Mouse (Mus musculus) heart, adult 9 months (tissue): ENCODE data around the gene Sptlc2.
"Not testable (repeated sequence)": the region's sequence is repeated elsewhere in the genome, so short reads cannot be mapped to it uniquely, and the experiment has no call there.

Experiments used
- DNase-seq, 2 experiments: peaks; one replicate each; pipeline ENCODE4 v3.0.0; 2022; ENCODE audit warnings: low spot score in 2 of 2

The Sptlc2 gene

DNA sequence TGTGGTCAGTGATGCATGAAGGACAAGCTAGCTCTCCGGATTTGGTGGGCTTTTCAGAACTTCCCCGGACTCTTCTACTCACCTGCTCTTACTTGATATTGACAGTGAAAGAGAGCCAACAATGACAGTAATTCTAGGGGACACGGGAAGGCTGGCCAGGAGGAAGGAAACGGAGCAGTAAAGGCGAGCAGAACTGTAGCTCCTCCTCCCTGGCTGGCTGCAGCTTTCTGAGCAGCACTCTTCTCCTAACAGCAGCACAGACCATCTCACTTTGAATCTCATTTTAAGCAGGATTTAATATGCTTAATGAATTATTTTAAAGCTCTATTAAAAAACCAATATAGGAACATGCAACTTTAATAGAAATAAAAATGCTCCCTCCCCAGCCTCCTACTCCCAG, 56.2 kb downstream of the Sptlc2 start:
- no peak for DNase-seq

DNA sequence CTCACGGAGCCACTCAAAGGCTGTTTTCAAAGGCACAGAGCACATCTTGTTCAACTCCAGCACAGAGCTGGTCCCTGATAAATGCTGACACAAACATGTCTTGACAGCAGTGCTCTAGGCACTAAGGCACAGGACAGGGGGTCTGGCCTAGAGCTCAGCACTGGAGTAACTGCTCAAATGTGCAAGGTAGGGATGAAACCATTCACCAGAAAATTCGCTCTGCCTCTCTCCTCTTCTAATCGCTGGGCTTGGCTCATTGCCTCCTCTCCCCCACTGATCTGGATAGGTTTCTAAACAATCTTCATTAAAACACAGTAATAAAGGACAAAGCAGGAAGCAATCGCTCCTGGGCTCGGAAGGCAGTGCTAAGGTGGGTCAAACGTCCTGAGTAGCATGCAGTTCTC, 57.1 kb downstream of the Sptlc2 start:
- no peak for DNase-seq

DNA sequence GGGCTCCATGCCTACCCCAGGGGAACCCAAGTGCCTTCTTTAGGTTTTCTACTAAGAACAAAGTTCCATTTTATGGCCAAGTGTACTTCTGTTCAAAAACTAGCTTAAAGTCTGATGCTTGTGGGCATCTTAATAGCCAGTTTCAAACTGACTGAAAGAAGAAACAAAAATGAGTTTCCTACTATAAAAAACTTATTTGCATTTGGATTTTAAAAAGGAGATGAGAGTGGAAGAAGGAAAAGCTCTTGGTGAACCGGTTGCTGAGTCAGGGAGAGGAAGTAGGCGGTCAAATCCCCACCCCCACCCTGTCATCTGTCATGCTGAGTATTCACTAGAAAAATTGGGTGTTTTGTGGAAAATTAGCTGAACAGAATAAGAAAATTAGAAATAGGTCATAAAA, 57.9 kb downstream of the Sptlc2 start:
- no peak for DNase-seq

DNA sequence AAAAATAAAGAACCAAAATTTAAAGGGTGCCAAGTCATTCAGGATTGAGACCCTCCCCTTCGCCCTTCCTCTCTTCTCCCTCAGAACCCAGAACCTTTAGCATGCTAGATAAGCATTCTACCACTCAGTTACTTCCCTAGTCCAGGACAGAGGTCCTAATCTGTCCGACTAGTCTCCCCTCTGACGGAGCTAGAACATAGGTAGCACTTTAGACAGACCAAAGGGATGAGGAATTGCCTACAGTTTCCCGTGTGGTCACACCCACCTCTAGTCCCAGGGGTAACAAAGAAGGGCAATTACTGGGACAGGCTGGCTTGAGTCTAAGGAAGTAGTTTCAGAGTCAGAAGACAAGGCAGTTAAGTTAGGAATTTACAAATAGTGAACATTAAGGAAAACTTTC, 60.1 kb downstream of the Sptlc2 start:
- no peak for DNase-seq

DNA sequence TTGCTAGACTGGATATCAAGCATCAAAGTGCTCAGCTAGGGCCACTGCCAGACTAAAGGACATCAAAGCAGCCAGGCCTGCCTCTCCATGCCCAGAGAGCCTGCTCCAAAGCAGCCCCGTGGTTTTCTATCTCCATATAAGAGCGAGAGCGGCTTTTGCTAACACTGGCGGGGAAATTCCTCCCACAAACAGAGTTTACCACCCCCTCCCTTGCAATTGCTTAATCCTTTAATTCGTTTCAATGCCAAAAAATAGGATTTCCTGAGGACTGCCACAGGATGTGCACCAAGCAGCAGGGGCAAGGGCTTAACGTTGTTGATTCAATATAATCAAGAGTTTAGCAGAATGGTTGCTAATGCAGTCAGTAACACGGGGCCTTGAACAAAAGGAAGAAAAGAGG, 60.5 kb downstream of the Sptlc2 start:
- DNase-seq: no peak

DNA sequence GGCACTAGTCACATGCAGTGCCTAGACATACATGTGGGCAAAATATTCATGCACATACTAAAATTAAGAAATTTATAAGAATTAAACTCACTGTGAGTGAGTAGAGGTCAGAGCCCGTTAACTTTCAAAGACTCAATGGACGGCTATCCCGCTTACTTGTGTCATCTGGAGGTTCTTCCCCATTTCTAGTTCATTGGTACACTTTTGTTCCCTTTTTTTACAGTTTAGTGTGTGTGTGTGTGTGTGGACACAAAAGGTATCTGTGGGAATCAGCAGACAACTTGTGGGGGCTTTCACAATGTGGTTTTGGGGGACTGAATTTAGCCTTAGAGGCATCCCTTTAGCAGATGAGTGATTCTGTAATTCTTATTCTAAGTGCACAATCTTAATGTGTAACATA, 62.7 kb downstream of the Sptlc2 start:
- DNase-seq: no peak

DNA sequence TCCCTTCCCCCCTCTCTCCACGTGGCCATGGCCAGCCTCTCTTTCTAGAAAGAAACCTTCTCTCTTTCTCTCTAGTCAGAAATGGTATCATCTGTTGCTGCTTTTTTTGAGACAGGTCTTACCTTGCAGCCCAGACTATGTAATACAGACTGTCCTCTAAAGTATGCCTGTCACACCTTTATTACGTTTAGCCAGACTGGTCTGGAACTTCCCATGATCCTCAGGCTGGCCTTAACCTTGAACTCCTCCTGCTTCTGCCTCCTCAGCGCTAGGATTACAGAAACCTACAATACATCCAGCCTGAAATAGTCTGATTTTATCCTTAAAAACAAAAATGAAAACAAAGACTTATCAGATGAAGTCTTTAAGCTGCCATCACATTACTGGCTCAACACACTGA, 68.9 kb downstream of the Sptlc2 start:
- no peak for DNase-seq

DNA sequence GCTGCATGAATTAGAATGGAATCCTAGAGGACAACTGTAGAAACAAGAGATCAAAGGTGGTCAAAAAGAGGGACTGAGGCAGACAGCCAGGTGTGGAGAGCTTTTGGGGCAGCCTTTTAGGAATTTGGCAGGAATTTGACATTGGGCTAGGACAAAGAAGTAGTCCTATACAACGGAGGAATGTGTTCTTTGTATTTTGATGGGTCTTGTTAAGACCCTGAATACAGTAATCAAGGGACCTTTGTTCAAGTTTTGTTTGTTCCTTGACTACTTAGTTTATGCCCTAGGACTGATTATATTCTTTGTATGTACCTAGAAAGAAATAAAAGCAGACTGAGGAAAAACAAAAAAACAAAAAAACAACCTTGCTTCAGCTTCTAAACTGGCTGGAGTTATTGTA, 70.2 kb downstream of the Sptlc2 start:
- DNase-seq: no peak

DNA sequence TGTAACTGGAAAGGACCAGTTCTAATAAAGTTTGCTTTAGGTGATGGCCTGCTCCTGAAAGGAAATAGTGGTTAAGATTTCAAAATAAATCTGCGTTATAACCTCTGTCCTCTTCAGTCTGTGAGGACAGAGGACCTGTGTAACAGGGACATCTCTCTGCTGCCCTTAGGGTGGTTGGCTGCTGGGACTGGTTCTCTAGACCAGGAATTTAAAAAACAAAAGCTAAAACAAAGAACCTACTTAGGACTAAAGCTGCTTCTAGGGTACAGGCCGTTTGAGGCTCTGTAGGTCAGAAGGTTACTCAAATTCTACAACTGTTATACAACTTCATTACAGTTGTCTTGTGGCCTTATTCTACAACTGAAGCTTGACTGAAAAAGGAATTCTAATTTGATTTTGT, 75.1 kb downstream of the Sptlc2 start:
- no peak for DNase-seq

DNA sequence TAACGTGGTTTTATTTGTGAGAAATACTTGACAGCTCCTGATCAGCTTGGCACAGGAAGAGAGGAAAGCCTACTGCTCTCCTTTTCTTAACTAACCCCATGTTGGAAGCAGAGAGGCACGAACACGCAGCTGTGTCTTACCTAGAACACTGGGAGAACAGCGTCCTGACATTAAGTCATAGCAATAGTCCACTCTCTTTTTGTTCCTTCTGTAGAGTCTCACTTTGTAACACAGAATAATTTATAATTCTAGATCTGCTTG, 81.6 kb downstream of the Sptlc2 start:
- not testable (repeated sequence) for DNase-seq

DNA sequence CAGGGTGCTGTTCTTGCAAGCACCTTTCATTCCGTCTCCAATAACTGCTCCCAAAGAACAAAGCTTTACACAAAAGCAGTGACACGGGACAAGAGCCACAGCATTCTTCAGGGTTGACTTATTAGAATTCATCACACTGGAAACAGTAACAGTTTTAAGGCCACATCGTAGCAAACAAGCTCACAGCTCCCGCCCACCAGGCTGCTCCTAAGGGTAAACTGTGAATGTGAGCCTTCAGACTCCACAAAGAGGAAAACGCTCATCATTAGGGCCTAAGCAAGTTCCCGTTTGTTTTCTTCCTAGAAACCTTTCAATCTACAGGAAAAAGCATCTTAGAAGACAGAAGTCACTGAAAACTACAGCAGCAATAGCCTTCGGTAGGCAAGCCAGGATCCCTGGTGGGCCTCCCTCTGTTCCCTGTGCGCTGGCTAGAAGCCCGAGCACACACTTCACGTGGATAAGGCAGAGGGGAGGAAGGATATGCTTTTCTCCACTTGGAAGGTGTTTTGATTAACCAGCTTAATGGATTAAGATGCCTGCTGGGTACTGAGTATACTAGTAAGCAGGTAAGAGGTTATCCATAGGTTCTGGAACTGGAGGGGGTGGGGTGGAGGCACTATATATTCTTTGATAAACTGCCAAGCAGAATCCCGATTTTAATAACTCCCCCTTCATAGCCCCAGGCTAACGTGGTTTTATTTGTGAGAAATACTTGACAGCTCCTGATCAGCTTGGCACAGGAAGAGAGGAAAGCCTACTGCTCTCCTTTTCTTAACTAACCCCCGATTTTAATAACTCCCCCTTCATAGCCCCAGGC, 82.2 kb downstream of the Sptlc2 start:
- DNase-seq: no peak

DNA sequence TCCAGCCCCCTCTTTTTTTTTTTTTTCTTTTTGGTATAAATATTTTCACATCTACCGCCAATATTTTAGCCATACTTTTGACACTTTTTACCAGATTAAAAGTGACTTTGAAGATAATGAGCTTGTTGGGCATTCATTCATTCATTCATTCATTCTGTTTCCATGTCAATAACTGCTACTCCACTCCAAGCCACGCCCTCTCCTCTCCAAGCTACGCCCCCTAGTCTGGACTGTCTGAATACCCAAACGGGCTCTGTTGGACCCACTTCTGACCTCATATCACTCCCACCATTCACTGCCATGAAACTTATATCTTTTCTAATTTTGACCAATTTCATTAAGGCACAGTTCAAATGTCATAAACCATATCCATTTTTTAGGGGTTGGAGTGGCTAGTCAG, 87.0 kb downstream of the Sptlc2 start:
- no peak for DNase-seq

DNA sequence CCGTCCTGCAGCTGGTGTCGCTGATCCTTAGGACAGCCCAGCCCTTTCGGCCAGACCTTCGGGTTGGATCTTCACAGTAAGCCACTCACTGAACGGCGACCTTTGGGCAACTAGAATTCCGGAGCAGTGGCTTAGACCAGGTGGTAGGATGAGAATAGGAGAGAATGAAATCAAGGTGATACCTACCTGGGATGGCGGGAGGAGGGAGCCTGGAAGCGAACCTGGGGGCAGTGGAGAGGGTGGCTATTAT, 87.8 kb downstream of the Sptlc2 start:
- DNase-seq: no peak

DNA sequence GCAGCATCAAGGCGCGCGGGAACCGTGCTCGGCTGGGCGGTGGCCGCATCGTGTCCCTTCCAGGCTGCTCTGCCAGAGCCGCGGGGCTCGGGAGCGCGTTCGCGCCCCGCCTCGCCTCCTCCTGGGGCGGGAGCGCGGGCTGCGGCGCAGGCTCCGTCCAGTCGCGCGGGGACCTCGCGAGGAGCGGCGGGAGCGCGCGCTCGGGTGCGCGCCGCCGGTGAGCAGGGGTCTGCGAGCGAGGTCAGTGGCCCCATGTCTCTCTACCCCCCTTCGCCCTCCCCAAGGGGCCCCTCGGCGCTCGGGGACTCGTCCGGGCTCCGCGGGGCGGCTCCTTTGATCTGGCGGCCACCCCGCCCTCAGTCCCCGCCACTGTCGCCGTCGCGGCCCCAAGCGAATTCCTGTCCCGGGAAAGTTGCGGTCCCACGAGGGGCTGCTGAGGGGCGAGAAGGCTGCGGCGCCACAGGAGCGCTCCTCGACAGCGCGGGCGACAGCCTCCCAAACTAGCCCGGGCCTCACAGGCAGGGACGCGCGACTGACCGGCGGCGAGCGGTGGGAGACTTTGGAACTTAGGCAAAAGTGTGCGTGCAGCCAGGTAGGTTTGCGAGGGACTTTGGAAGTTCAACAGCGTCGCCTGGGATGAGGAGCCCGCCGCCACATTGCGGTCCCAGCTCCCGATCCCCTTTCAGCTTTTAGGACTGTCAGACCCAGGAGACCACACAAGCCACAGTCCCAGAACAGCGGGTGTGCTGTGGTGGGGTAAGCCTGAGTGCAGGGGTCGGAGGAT, 88.3 kb downstream of the Sptlc2 start, which contains the start of gene Ism2:
TSS of gene Ism2 (minus strand) at position 49 of the 784 bp plus-strand sequence.
- DNase-seq: peak in 1 of 2 experiments; percentile 9

DNA sequence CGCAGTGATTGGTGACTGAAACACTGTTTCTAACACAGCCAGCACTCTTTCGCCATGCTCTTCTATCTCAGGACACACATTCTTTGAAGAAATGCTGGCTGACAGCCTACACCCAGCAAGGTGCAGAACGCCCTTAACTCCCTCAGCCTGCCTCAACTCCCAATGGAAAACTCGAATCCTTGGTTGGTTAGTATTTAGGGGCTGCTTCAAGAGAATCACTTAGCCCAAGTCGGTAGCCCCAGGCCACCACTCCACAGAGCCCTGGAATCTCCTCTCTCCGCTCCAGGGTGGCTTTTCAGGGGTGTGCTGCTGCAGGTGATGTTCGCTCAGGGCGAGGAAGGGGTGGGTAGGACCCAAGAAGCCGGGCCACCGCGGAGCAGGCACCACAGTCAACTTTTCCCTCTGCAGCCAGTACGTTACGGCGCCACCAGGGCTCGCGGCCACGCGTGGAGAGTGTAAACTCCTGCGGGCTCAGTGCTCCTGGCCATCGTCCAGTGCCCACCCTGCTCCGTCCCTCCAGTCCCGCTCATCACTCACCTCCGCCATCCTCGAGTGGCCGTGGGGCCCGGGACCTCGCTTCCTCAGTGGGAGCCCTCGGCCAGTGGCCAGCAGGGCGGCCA, 89.0 kb downstream of the Sptlc2 start:
- DNase-seq: no peak

DNA sequence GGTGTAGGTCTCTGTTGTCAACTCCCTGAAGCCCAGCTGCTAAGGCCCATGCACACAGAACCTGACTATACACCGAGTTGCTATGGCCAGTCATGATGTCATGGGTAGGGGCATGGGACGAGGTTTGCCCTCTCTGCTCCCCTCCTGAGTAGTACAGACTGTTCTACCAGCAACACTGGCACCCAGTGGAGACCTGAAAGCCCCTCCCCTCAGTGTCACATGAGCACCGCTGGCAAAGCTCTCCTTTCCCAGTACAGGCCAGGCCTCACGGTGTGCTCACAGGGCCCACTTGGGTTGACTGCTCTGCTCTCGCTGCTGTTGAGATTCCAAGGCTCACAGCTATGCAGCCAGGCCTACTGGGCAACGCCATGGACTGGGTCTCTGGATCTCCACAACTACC, 94.2 kb downstream of the Sptlc2 start:
- no peak for DNase-seq

DNA sequence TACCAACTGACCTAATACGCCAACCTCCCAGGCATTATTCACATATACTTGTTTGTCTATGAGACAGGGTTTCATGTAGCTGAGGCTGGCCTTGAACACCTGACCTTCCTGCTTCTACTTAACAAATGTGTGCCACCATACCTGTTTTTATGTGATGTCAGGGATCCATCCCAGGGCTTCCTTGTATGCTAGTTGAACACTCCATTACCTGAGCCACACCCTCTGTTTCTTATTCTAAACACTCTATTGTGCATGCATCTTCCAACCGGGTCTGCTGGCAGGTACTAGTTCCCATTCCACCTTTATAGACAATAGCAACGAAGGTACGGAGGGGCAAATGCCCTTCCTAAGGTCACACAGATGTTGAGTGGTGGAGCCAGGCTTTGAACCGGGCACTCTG, 99.1 kb downstream of the Sptlc2 start:
- no peak for DNase-seq

DNA sequence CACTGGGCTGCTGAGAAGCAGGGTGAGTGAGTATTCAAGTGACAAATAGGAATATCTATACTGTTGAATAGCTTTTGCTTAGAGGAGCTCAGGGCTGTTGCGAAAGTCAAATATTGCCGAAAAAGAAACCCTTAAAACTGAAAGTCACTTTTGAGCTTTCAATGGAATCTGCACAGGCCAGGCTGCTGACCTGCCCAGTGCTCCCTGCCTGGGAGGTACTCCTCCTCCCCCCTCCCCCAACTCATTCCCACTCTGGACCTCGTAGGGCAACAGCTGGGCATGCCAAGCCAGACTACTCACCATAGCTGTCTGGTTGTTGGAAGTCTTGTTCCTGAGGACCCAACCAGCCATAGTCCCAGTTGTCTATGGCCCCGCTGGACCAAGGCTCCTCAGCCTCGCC, 103.4 kb downstream of the Sptlc2 start:
- no peak for DNase-seq

DNA sequence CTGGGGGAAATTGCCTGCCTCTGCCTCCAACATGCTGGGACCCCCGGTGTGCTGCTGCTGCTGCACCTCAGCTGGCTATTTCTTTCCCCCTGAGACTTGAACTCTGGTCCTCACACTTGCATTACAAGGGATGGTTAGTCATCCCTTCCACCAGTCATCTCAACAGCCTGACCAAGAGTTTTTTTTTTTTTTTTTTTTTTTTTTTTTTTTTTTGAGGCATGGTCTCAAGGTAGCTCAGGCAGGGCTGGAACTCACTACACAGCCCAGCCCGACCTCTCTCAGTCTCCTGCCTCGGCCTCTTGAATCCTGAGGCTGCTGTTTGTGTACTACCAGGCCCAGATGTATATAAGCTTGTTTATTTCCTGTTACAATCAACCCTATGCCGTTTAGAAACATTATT, 103.9 kb downstream of the Sptlc2 start:
- no peak for DNase-seq

DNA sequence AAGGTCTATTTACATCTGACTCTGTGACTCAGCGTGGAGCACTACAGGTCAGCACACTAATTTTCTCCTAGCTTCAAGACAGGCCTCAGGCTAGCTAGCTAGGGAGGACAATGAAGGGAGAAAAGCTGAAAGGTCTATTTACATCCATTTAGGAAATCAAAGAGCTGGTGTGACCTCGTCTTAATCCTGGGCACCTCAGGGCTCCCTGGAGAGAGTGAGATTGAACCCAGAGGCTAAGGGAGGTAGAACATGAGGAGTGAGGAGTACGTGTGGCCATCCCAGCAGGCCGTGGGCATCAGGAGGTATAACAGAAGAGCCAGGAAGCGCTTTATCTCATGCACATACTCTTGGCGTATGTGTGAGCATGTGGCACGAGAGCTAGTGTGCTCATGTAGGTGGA, 104.4 kb downstream of the Sptlc2 start:
- no peak for DNase-seq

DNA sequence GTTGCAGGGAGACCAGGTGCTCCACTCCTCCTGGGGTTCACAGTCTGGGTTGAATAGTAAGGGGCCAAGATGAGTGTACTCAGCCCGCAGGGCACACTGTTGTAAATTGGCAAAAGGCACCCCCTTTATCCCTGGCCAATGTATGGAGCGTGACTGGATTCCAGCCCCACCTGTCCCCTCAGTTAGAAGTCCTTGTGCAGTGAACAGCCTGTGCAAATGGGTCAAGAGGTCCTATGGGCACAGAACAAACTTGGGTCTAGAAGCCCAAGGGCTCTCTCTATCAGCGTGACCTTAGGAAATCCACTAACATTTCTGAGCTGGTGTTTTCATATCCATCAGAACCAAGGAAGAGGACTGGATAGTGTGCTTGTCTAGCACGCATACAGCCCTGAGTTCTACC, 105.4 kb downstream of the Sptlc2 start:
- no peak for DNase-seq

DNA sequence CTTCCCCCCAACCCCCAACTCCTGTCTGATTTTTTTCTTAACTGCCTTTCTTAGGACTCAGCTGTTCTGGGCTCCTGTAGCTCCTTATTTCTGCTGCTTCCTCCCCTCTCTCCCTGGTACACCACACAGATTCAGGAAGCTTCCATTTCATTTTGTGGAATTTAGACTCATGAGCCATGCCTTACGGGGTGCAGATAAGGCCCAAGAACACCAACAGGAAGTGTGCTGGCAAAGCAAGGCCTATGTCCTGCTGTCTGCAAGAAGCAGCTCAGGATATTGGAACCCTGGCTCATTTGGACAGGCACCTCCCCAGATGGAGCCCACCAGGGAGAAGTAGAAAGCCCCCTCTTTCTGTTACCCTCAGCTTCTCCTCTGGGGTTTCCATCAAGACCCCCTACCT, 106.4 kb downstream of the Sptlc2 start:
- DNase-seq: no peak

DNA sequence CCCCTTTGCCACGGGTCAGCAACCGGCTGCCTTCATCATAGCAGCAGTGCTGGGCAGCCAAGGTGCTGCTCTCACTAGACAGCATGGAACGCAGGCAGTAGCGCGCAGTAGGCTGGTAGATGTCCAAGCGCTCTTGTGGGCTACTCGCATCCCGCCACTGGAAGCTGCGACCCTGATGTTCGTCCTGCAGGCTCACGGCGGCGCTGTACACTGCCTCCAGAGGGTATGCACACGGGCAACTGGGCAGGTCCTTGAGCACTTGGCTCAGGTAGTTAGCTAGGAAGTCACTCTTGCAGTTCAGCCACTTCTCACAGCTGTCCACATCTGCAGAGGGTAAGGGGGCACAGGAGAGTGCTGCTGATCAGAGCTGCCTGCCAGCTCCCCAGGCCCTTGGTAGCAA, 108.3 kb downstream of the Sptlc2 start:
- no peak for DNase-seq
